ENCODE assay signal across 10 mouse cellular contexts in genomic region chr1:135644110-135644509, GRCm38 (mm10). TPM values are rescaled to one million over a fixed set of nuclear protein-coding genes. Genes with fewer than 3 reads are reported as not detected.
DNase-seq lines count a peak whose midpoint lies in the region; ATAC-seq and TF ChIP-seq lines count a peak whose summit lies in the region.
"Had no signal": no experiment of that assay in that cellular context is flagged by ENCODE, and none has a peak within 500 bp of the region (broad histone marks: within the 10 kb centered on the region; RNA-seq: fewer than 3 reads in every experiment).

No protein-coding gene starts in this region.

- WGBS in forebrain, embryonic 15.5 days: 49% methylated on average over 5 of the region's 5 CpGs
- WGBS in forebrain, embryonic 11.5 days: 92% methylated on average over 5 of the region's 5 CpGs

- H3K9me3 ChIP-seq in forebrain, embryonic 15.5 days: no peaks in the 10 kb centered on the region
- no peaks in the 10 kb centered on the region for H3K9me3 ChIP-seq in forebrain, embryonic 11.5 days (ENCODE audit: control insufficient read depth, low read length)
- H3K9me3 ChIP-seq: embryonic facial prominence, embryonic 13.5 days had no signal

- H3K4me2 ChIP-seq in forebrain, embryonic 15.5 days (replicated peaks): no peak overlapping the region
- H3K4me2 ChIP-seq in forebrain, embryonic 11.5 days (ENCODE audit: low read depth, low read length, severe bottlenecking): no peak overlapping the region
- H3K4me2 ChIP-seq: embryonic facial prominence, embryonic 13.5 days had no signal

- TF ChIP-seq CTCF in layer of hippocampus, adult 2 months (conservative IDR thresholded peaks at IDR 0.05): no peak

- H3K9ac ChIP-seq in forebrain, embryonic 15.5 days (replicated peaks): no peak overlapping the region
- H3K9ac ChIP-seq in forebrain, embryonic 11.5 days (ENCODE audit: low read length): no peak overlapping the region
- H3K9ac ChIP-seq: embryonic facial prominence, embryonic 13.5 days; liver, embryonic 14.5 days had no signal

- peaks cover 25% of the 10 kb centered on the region for H3K4me1 ChIP-seq in forebrain, embryonic 15.5 days
- peaks cover 3% of the 10 kb centered on the region; the same call in 1 of the 2 replicates for H3K4me1 ChIP-seq in forebrain, embryonic 11.5 days (replicated peaks; ENCODE audit: control insufficient read depth, insufficient read depth, low read length)

- no peak overlapping the region for H3K4me3 ChIP-seq in forebrain, embryonic 15.5 days
- no peak overlapping the region for H3K4me3 ChIP-seq in forebrain, embryonic 11.5 days (ENCODE audit: low read depth, low read length)
- no peak overlapping the region for H3K4me3 ChIP-seq in layer of hippocampus, adult 2 months
- H3K4me3 ChIP-seq: embryonic facial prominence, embryonic 13.5 days had no signal

- H3K27me3 ChIP-seq in forebrain, embryonic 15.5 days: no peaks in the 10 kb centered on the region
- no peaks in the 10 kb centered on the region for H3K27me3 ChIP-seq in forebrain, embryonic 11.5 days (ENCODE audit: control insufficient read depth, insufficient read depth, low read length)
- H3K27me3 ChIP-seq: embryonic facial prominence, embryonic 13.5 days had no signal

- no peak for ATAC-seq in forebrain, embryonic 15.5 days (replicated peaks)
- no peak for ATAC-seq in forebrain, embryonic 11.5 days (replicated peaks; ENCODE audit: low FRiP score)

- no peak for DNase-seq in forebrain, embryonic 11.5 days (ENCODE audit: low spot score)
- no peak for DNase-seq in layer of hippocampus, adult 2 months (ENCODE audit: low spot score in 2 of 2)
- DNase-seq in layer of hippocampus, adult 9-10 months (ENCODE audit: low spot score): no peak
- DNase-seq in right cerebral cortex, postnatal 4 days: peak; percentile 57
- no peak for DNase-seq in right cerebral cortex, adult 2 months (ENCODE audit: low spot score in 2 of 2)
- peak; percentile 38 for DNase-seq in skeletal muscle tissue, adult 2 months (ENCODE audit: low read depth, low spot score)
- no peak for DNase-seq in spleen, postnatal 4 days (ENCODE audit: low spot score in 2 of 2)

- peak overlapping the region; percentile 21; the same call in 1 of the 2 replicates for H3K27ac ChIP-seq in forebrain, embryonic 15.5 days (replicated peaks)
- H3K27ac ChIP-seq in forebrain, embryonic 11.5 days (ENCODE audit: low read depth, low read length): no peak overlapping the region
- peak overlapping the region; percentile 48; the same call in 1 of the 2 replicates for H3K27ac ChIP-seq in layer of hippocampus, adult 2 months
- H3K27ac ChIP-seq: embryonic facial prominence, embryonic 13.5 days; liver, embryonic 14.5 days had no signal

- H3K36me3 ChIP-seq in forebrain, embryonic 15.5 days: no peaks in the 10 kb centered on the region
- H3K36me3 ChIP-seq in forebrain, embryonic 11.5 days (ENCODE audit: control insufficient read depth, insufficient read depth, low read length): no peaks in the 10 kb centered on the region
- H3K36me3 ChIP-seq: embryonic facial prominence, embryonic 13.5 days had no signal

RNA-seq across cellular contexts. Expression of gene Nav1, which starts 37.0 kb away (rescaled TPM):
- polyA plus RNA-seq in forebrain, embryonic 15.5 days (2015; fragmentation: Nextera tagmentation; extraction: Ambion mirVana): 48.1 and 51.1 TPM in 2 replicates
- polyA plus RNA-seq in forebrain, embryonic 11.5 days (2014; fragmentation: Nextera tagmentation; extraction: Ambion mirVana): 23.4 and 26.9 TPM in 2 replicates
- total RNA-seq in layer of hippocampus, adult 2 months (2021): 10 to 100 TPM; 60.3 to 71.2 TPM

Comparison
In these comparisons a context has a peak if more than half of its experiments do, and no peak if none do; other contexts are left out.
1. DNase-seq: peak in right cerebral cortex, postnatal 4 days (single experiment) and skeletal muscle tissue, adult 2 months (single experiment); none in forebrain, embryonic 11.5 days (single experiment), layer of hippocampus, adult 2 months (0 of 2), layer of hippocampus, adult 9-10 months (single experiment), right cerebral cortex, adult 2 months (0 of 2) and spleen, postnatal 4 days (0 of 2).